Mouse (Mus musculus) C2C12 (cell line): ENCODE results near the gene Scgb1b30.

ENCODE experiments used
- CEBPB ChIP-seq: IDR thresholded peaks from one replicate; pipeline ENCODE4 v1.6.1; 2011; ENCODE audit warnings: low read depth, mild to moderate bottlenecking, control low read depth, moderate library complexity
- CTCF ChIP-seq: IDR thresholded peaks from one replicate; pipeline ENCODE4 v1.5.1; 2011; ENCODE audit not compliant: control insufficient read depth, insufficient read depth, insufficient read length
- FOSL1 ChIP-seq: IDR thresholded peaks from one replicate; pipeline ENCODE4 v1.8.0; 2011; ENCODE audit warnings: mild to moderate bottlenecking, low read length; ENCODE audit not compliant: poor library complexity, insufficient read depth, severe bottlenecking
- MAX ChIP-seq: IDR thresholded peaks from one replicate; pipeline ENCODE4 v1.6.1; 2011; ENCODE audit warnings: mild to moderate bottlenecking, control low read depth
- MYOG ChIP-seq: IDR thresholded peaks from one replicate; pipeline ENCODE4 v1.6.1; 2011; ENCODE audit not compliant: control insufficient read depth, insufficient read length; ENCODE audit errors: extremely low read depth
- USF1 ChIP-seq: IDR thresholded peaks from one replicate; pipeline ENCODE4 v1.6.1; 2011; ENCODE audit warnings: low read depth, mild to moderate bottlenecking, control low read depth, moderate library complexity

DNA sequence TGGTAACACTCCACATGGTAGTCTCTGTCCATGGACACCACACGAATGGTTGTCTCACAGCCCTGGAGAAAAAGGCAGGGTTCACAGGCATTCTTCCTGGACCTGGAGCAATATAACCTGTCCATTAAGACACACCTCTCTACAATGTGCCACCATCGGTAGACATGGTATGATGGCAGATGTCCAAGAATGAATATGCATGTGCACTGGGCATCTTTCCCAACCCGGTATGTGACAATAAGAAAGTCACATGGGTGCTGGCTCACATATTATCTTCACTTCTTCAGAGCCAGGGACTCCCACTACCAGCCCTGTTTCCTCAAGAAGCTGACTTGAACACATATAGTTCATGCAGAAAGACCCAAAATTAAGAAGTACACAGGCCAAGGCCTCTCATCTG lies 21.4 kb downstream of the Scgb1b30 start:
- TF ChIP-seq CTCF (no peak), USF1 (no peak), MAX (no peak), MYOG (no peak), FOSL1 (no peak), CEBPB (no peak)
